Mouse (Mus musculus): ENCODE results near the gene Olfr183. TPM values are rescaled to one million over a fixed set of nuclear protein-coding genes. Genes with fewer than 3 reads are reported as not detected.
A peak's percentile ranks its signal among the peaks of the same experiment; 100 is the strongest.
"Not testable (repeated sequence)": the region's sequence is repeated elsewhere in the genome, so short reads cannot be mapped to it uniquely, and the experiment has no call there.

Gene Olfr183
- polyA plus RNA-seq (2015; fragmentation: Nextera tagmentation; extraction: Ambion mirVana) = not detected in 2 replicates

- Histone ChIP-seq H3K4me3 (replicated peaks; ENCODE audit: low read length) (no peak within 1 kb of the TSS), H3K9ac (ENCODE audit: low read length) (no peak within 1 kb of the TSS), H3K27ac (ENCODE audit: low read length) (no peak within 1 kb of the TSS), H3K9me3 (replicated peaks; ENCODE audit: control insufficient read depth, low read length) (no peaks in the 10 kb centered on the region), H3K27me3 (ENCODE audit: control insufficient read depth, insufficient read depth, low read length) (no peaks in the 10 kb centered on the region), H3K36me3 (ENCODE audit: control insufficient read depth, insufficient read depth, low read length) (no peaks in the 10 kb centered on the region), H3K4me2 (ENCODE audit: low read depth, low read length) (no peak within 1 kb of the TSS), H3K4me1 (ENCODE audit: control insufficient read depth, insufficient read depth, low read length) (no peaks in the 10 kb centered on the region)
- WGBS = 65% methylated on average over 2 of the region's 2 CpGs
- ATAC-seq (ENCODE audit: insufficient read depth, low FRiP score) = no peak
These were observed at the start of gene Olfr183 for GRCm38 (mm10) chr16:58995057-58995456. Gene Olfr183, plus strand, starts transcription at chr16:58995357.

DNA sequence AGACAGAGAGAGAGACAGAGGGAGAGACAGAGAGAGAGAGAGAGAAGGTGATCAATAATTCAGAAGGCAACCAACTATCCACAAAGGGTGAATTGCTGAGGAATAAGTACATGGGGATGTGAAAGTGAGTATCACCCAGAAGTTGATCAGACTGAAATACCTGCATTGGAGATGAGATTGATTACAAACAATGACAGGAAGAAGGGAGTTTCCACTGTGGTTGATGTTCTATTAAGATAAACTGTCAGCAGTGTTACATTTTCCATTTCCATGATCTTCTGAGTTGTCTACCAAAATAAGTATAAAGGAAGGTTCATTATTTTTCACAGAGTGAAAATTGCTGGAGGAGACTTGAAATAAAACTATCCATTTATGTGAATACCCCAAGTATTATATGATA lies 12.0 kb downstream of the Olfr183 start:
- H3K9me3 ChIP-seq (replicated peaks; ENCODE audit: control insufficient read depth, low read length) = no peaks in the 10 kb centered on the region
- no peak for ATAC-seq (ENCODE audit: insufficient read depth, low FRiP score)

GRCm38 (mm10) chr16:59013357-59014018 lies 18.3 kb downstream of the Olfr183 start:
- WGBS = 59% methylated on average over 2 of the region's 2 CpGs

More for the DNA sequence above, 12.0 kb downstream of the Olfr183 start:
- Histone ChIP-seq H3K4me1 (ENCODE audit: control insufficient read depth, insufficient read depth, low read length) (no peaks in the 10 kb centered on the region), H3K27ac (ENCODE audit: low read length) (no peak overlapping the region), H3K4me3 (replicated peaks; ENCODE audit: low read length) (no peak overlapping the region), H3K36me3 (ENCODE audit: control insufficient read depth, insufficient read depth, low read length) (no peaks in the 10 kb centered on the region), H3K27me3 (ENCODE audit: control insufficient read depth, insufficient read depth, low read length) (no peaks in the 10 kb centered on the region), H3K4me2 (ENCODE audit: low read depth, low read length) (no peak overlapping the region), H3K9ac (ENCODE audit: low read length) (no peak overlapping the region)

DNA sequence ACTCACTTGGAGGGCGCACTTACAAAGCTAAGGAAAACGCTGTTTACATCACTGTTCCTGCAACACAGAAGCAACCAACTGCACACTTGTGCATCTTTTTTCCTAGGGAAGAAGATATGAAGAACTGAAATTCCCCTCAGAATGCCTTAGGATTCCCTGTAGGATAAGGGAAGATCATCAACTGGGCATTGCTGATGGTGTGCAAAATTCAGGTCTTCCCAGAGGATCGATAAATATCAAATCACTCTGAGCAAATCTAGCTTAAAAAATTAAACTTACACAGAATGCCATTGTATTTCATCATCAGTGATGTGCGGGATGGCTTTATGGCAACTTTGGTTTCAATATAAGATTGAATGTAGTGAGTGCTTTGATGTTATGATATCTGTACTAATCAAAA lies 35.0 kb downstream of the Olfr183 start, which contains the start of gene Olfr186:
Gene Olfr186, minus strand, starts transcription at position 101 of the 400 bp plus-strand sequence.
- no peak within 1 kb of the TSS for H3K27ac ChIP-seq (ENCODE audit: low read length)
- no peaks in the 10 kb centered on the region for H3K4me1 ChIP-seq (ENCODE audit: control insufficient read depth, insufficient read depth, low read length)
- H3K9ac ChIP-seq (ENCODE audit: low read length) = no peak within 1 kb of the TSS
- no peaks in the 10 kb centered on the region for H3K36me3 ChIP-seq (ENCODE audit: control insufficient read depth, insufficient read depth, low read length)
- no peaks in the 10 kb centered on the region for H3K9me3 ChIP-seq (replicated peaks; ENCODE audit: control insufficient read depth, low read length)
- ATAC-seq (ENCODE audit: insufficient read depth, low FRiP score) = no peak
- WGBS = 83% methylated on average over 4 of the region's 4 CpGs
- H3K4me3 ChIP-seq (replicated peaks; ENCODE audit: low read length) = no peak within 1 kb of the TSS
- H3K4me2 ChIP-seq (ENCODE audit: low read depth, low read length) = no peak within 1 kb of the TSS
- no peaks in the 10 kb centered on the region for H3K27me3 ChIP-seq (ENCODE audit: control insufficient read depth, insufficient read depth, low read length)

More at GRCm38 (mm10) chr16:59013357-59014018, 18.3 kb downstream of the Olfr183 start:
- no peak overlapping the region for H3K9ac ChIP-seq (ENCODE audit: low read length)
- H3K9me3 ChIP-seq (replicated peaks; ENCODE audit: control insufficient read depth, low read length) = no peaks in the 10 kb centered on the region
- no peaks in the 10 kb centered on the region for H3K27me3 ChIP-seq (ENCODE audit: control insufficient read depth, insufficient read depth, low read length)
- no peaks in the 10 kb centered on the region for H3K4me1 ChIP-seq (ENCODE audit: control insufficient read depth, insufficient read depth, low read length)
- H3K4me2 ChIP-seq (ENCODE audit: low read depth, low read length) = no peak overlapping the region
- no peak overlapping the region for H3K27ac ChIP-seq (ENCODE audit: low read length)
- no peak for ATAC-seq (ENCODE audit: insufficient read depth, low FRiP score)
- no peaks in the 10 kb centered on the region for H3K36me3 ChIP-seq (ENCODE audit: control insufficient read depth, insufficient read depth, low read length)
- H3K4me3 ChIP-seq (replicated peaks; ENCODE audit: low read length) = no peak overlapping the region

DNA sequence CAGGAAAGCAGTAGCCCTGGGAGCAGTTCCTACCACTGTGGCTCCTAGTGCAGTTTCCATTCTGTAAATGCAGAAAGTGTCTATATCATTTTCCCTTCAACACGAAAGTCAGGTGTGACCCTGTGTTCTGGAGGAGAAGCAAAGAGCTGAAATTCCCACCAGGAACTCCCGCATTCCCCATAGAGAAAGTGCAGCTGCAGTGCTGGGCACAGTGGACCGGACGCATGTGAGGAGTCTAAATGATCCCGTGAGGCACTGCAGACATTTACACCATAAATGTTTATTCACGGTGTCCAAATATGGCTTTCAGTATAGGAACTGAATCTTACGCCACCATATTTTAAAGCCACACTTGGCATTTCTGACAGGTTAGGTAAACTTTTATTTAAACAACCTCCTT lies 44.6 kb downstream of the Olfr183 start, which contains the start of gene Olfr187:
Gene Olfr187, minus strand, starts transcription at position 58 of the 400 bp plus-strand sequence.
- no peaks in the 10 kb centered on the region for H3K9me3 ChIP-seq (replicated peaks; ENCODE audit: control insufficient read depth, low read length)
- ATAC-seq (ENCODE audit: insufficient read depth, low FRiP score) = peak; percentile 71
- peak within 1 kb of the TSS; percentile 12 for H3K4me3 ChIP-seq (replicated peaks; ENCODE audit: low read length)
- H3K4me2 ChIP-seq (ENCODE audit: low read depth, low read length) = peak within 1 kb of the TSS; percentile 39
- WGBS = 55% methylated on average over 7 of the region's 7 CpGs
- no peaks in the 10 kb centered on the region for H3K27me3 ChIP-seq (ENCODE audit: control insufficient read depth, insufficient read depth, low read length)
- H3K27ac ChIP-seq (ENCODE audit: low read length) = peak within 1 kb of the TSS; percentile 27; the same call in 1 of the 2 replicates
- H3K9ac ChIP-seq (ENCODE audit: low read length) = no peak within 1 kb of the TSS
- no peaks in the 10 kb centered on the region for H3K4me1 ChIP-seq (ENCODE audit: control insufficient read depth, insufficient read depth, low read length)
- H3K36me3 ChIP-seq (ENCODE audit: control insufficient read depth, insufficient read depth, low read length) = no peaks in the 10 kb centered on the region

DNA sequence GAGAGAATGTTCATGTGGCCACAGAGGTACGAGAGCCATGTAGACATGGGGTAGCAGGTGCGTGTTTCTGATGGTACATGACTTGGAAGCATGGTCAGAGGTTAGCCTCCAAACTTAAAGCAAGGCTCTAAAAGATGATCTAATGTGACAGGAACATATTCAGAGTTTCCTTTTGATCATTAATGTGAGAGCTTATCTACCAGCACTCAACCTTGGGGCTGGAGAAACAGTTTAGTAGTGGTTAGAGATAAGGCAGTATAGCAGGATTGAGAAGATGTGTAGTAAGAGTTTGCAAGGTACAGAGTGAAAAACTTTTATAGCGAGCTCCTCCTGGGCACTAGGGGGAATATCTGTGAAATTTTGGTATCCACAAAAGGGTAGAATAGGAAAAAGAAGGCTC lies 50.7 kb downstream of the Olfr183 start:
- Histone ChIP-seq H3K36me3 (ENCODE audit: control insufficient read depth, insufficient read depth, low read length) (no peaks in the 10 kb centered on the region), H3K9me3 (replicated peaks; ENCODE audit: control insufficient read depth, low read length) (no peaks in the 10 kb centered on the region), H3K27ac (ENCODE audit: low read length) (no peak overlapping the region), H3K9ac (ENCODE audit: low read length) (no peak overlapping the region), H3K4me2 (ENCODE audit: low read depth, low read length) (no peak overlapping the region), H3K4me1 (ENCODE audit: control insufficient read depth, insufficient read depth, low read length) (no peaks in the 10 kb centered on the region), H3K27me3 (ENCODE audit: control insufficient read depth, insufficient read depth, low read length) (no peaks in the 10 kb centered on the region), H3K4me3 (replicated peaks; ENCODE audit: low read length) (no peak overlapping the region)
- ATAC-seq (ENCODE audit: insufficient read depth, low FRiP score) = no peak
- WGBS = 83% methylated on average over 3 of the region's 3 CpGs

DNA sequence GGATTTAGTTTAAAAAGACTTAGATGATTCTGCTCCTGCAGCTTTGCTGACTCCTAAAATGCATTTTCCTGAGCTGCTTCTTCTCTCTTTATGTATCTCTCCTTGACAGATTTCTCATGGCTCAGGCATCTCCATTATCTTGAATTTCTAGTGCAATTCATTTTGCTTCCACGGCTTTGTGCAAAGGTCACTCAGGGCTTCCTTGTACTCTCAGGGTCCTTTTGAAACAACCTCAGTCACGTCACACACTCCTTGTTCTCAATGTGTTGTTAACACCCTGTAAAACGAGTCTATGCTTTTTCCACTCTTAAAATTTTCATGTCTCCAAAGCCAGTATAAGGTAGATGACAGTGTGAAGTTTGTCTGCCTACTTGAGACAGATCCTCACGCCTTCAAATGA lies 52.4 kb downstream of the Olfr183 start:
- Histone ChIP-seq H3K27ac (ENCODE audit: low read length) (no peak overlapping the region), H3K9ac (ENCODE audit: low read length) (no peak overlapping the region)
- WGBS = 58% methylated on average over 4 of the region's 4 CpGs

GRCm38 (mm10) chr16:59048860-59049259 lies 53.7 kb downstream of the Olfr183 start:
- H3K9ac ChIP-seq (ENCODE audit: low read length) = no peak overlapping the region
- H3K4me2 ChIP-seq (ENCODE audit: low read depth, low read length) = no peak overlapping the region
- H3K27ac ChIP-seq (ENCODE audit: low read length) = no peak overlapping the region
- no peak for ATAC-seq (ENCODE audit: insufficient read depth, low FRiP score)
- H3K9me3 ChIP-seq (replicated peaks; ENCODE audit: control insufficient read depth, low read length) = no peaks in the 10 kb centered on the region
- H3K4me3 ChIP-seq (replicated peaks; ENCODE audit: low read length) = no peak overlapping the region
- H3K27me3 ChIP-seq (ENCODE audit: control insufficient read depth, insufficient read depth, low read length) = no peaks in the 10 kb centered on the region
- H3K4me1 ChIP-seq (ENCODE audit: control insufficient read depth, insufficient read depth, low read length) = no peaks in the 10 kb centered on the region
- no peaks in the 10 kb centered on the region for H3K36me3 ChIP-seq (ENCODE audit: control insufficient read depth, insufficient read depth, low read length)
- WGBS = 67% methylated on average over 1 of the region's 1 CpGs

More for the DNA sequence above, 52.4 kb downstream of the Olfr183 start:
- Histone ChIP-seq H3K4me1 (ENCODE audit: control insufficient read depth, insufficient read depth, low read length) (no peaks in the 10 kb centered on the region), H3K4me2 (ENCODE audit: low read depth, low read length) (no peak overlapping the region), H3K27me3 (ENCODE audit: control insufficient read depth, insufficient read depth, low read length) (no peaks in the 10 kb centered on the region), H3K36me3 (ENCODE audit: control insufficient read depth, insufficient read depth, low read length) (no peaks in the 10 kb centered on the region), H3K4me3 (replicated peaks; ENCODE audit: low read length) (no peak overlapping the region), H3K9me3 (replicated peaks; ENCODE audit: control insufficient read depth, low read length) (no peaks in the 10 kb centered on the region)
- no peak for ATAC-seq (ENCODE audit: insufficient read depth, low FRiP score)

GRCm38 (mm10) chr16:59049286-59049685 lies 54.1 kb downstream of the Olfr183 start:
- H3K9ac ChIP-seq (ENCODE audit: low read length); H3K4me3 ChIP-seq (replicated peaks; ENCODE audit: low read length); H3K4me2 ChIP-seq (ENCODE audit: low read depth, low read length); H3K27me3 ChIP-seq (ENCODE audit: control insufficient read depth, insufficient read depth, low read length); H3K4me1 ChIP-seq (ENCODE audit: control insufficient read depth, insufficient read depth, low read length); H3K36me3 ChIP-seq (ENCODE audit: control insufficient read depth, insufficient read depth, low read length); ATAC-seq (ENCODE audit: insufficient read depth, low FRiP score); H3K9me3 ChIP-seq (replicated peaks; ENCODE audit: control insufficient read depth, low read length); H3K27ac ChIP-seq (ENCODE audit: low read length): not testable (repeated sequence)
- whole genome bisulfite sequencing = 89% methylated on average over 2 of the region's 2 CpGs

Measured in stomach, embryonic 16.5 days (tissue).